Mouse (Mus musculus) heart, embryonic 12.5 days (tissue): ENCODE data around the gene Elavl1. TPM values are rescaled to one million over a fixed set of nuclear protein-coding genes. Genes with fewer than 3 reads are reported as not detected.

Source experiments
- ATAC-seq: fragments of 200-750 bp; cut with Nextera tagmentation; 2 replicates; pipeline ENCODE4 v1.8.0; 2017; ENCODE audit warnings: moderate TSS enrichment, moderate library complexity; ENCODE audit not compliant: insufficient number of reproducible peaks, low FRiP score
- H3K27ac ChIP-seq: fragments of 300-500 bp; sonication (generic); 2 replicates; pipeline ENCODE4 v1.5.1; 2016; ENCODE audit warnings: mild to moderate bottlenecking, moderate library complexity; ENCODE audit not compliant: poor library complexity, severe bottlenecking
- H3K27me3 ChIP-seq: fragments of 300-500 bp; sonication (generic); replicated peaks from 2 replicates; pipeline ENCODE4 v1.6.1; 2016; ENCODE audit warnings: mild to moderate bottlenecking, moderate library complexity
- H3K36me3 ChIP-seq: fragments of 300-500 bp; sonication (generic); 2 replicates; pipeline ENCODE4 v1.6.1; 2016; ENCODE audit warnings: mild to moderate bottlenecking, moderate library complexity
- H3K4me1 ChIP-seq: fragments of 300-500 bp; sonication (generic); replicated peaks from 2 replicates; pipeline ENCODE4 v1.6.1; 2016; ENCODE audit warnings: mild to moderate bottlenecking
- H3K4me2 ChIP-seq: fragments of 300-500 bp; sonication (generic); 2 replicates; pipeline ENCODE4 v1.6.1; 2016; ENCODE audit warnings: mild to moderate bottlenecking, moderate library complexity
- H3K4me3 ChIP-seq: fragments of 300-500 bp; sonication (generic); 2 replicates; pipeline ENCODE4 v1.5.1; 2016; ENCODE audit warnings: mild to moderate bottlenecking
- H3K9ac ChIP-seq: fragments of 300-500 bp; sonication (generic); 2 replicates; pipeline ENCODE4 v1.6.1; 2016; ENCODE audit warnings: mild to moderate bottlenecking, moderate library complexity
- H3K9me3 ChIP-seq: fragments of 300-500 bp; sonication (generic); replicated peaks from 2 replicates; pipeline ENCODE4 v1.6.1; 2016; ENCODE audit warnings: mild to moderate bottlenecking, moderate library complexity
- WGBS: fragments of 180-500 bp; shearing (Covaris S2); methylation state at CpG from one replicate; pipeline ENCODE4 v1.1.7; 2016; 5-methylcytosine and 5-hydroxymethylcytosine counted together
- polyA plus RNA-seq: library from polyadenylated mRNA; unstranded; fragments of >200 nt; fragmentation: Nextera tagmentation; extraction: Ambion mirVana; gene quantifications from 2 replicates; pipeline ENCODE4 v1.2.1, GENCODE M21; 2016

Elavl1 gene
- polyA plus RNA-seq = 211 and 217 TPM in 2 replicates

GRCm38 (mm10) chr8:4324983-4325750 lies at the start of gene Elavl1, which contains the start of gene Ccl25:
Elavl1 (minus strand) TSS chr8:4325413.
Ccl25 (plus strand) TSS chr8:4325210.
- peak; percentile 99 for ATAC-seq
- under 1% methylated on average over 69 of the region's 78 CpGs for WGBS
- peaks cover 41% of the 10 kb centered on the region for H3K4me1 ChIP-seq
- peak within 1 kb of the TSS; percentile 84 for H3K4me3 ChIP-seq
- no peaks in the 10 kb centered on the region for H3K27me3 ChIP-seq
- H3K4me2 ChIP-seq = peak within 1 kb of the TSS; percentile 91
- peaks cover 48% of the 10 kb centered on the region for H3K36me3 ChIP-seq
- peak within 1 kb of the TSS; percentile 97 for H3K9ac ChIP-seq
- no peaks in the 10 kb centered on the region for H3K9me3 ChIP-seq
- H3K27ac ChIP-seq = peak within 1 kb of the TSS; percentile 87

DNA sequence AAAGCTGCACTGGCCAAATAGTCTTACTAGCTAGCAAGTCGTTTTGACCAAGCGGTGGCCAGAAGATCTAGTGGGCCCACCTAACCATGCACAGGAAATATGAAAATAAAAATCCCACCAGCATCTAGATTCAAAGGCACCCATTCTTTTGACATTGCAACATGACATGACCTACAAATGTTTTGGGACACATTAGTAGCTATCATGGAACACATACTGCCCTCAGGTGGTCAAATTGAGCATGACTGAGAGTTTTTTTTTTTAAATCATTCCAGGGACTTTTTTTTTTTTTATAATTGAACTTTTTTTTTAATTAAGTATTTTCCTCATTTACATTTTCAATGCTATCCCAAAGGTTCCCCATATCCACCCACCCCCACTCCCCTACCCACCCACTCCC lies 47.4 kb upstream of the Elavl1 start:
- no peak overlapping the region for H3K27ac ChIP-seq
- H3K27me3 ChIP-seq = no peaks in the 10 kb centered on the region
- no peak for ATAC-seq
- no peaks in the 10 kb centered on the region for H3K36me3 ChIP-seq
- 58% methylated on average over 2 of the region's 2 CpGs for WGBS
- H3K9me3 ChIP-seq = no peaks in the 10 kb centered on the region
- H3K9ac ChIP-seq = no peak overlapping the region
- H3K4me3 ChIP-seq = no peak overlapping the region
- H3K4me2 ChIP-seq = no peak overlapping the region
- no peaks in the 10 kb centered on the region for H3K4me1 ChIP-seq

- 23% methylated on average over 2 of the region's 2 CpGs for WGBS
- ATAC-seq = peak; percentile 25; the same call in 1 of the 2 replicates
- Histone ChIP-seq H3K9me3 (no peaks in the 10 kb centered on the region; the same call in 1 of the 2 replicates), H3K36me3 (no peaks in the 10 kb centered on the region), H3K4me3 (no peak overlapping the region), H3K27ac (peak overlapping the region; percentile 63; the same call in 1 of the 2 replicates), H3K4me1 (no peaks in the 10 kb centered on the region), H3K9ac (no peak overlapping the region), H3K4me2 (no peak overlapping the region), H3K27me3 (no peaks in the 10 kb centered on the region)
Measured at GRCm38 (mm10) chr8:4370078-4370477, 44.9 kb upstream of the Elavl1 start.

- Histone ChIP-seq H3K4me3 (no peak overlapping the region), H3K27me3 (no peaks in the 10 kb centered on the region), H3K27ac (no peak overlapping the region), H3K9ac (no peak overlapping the region), H3K4me1 (no peaks in the 10 kb centered on the region), H3K4me2 (no peak overlapping the region), H3K36me3 (no peaks in the 10 kb centered on the region), H3K9me3 (no peaks in the 10 kb centered on the region; the same call in 1 of the 2 replicates)
- ATAC-seq = no peak
- WGBS = 83% methylated on average over 4 of the region's 4 CpGs
Measured at GRCm38 (mm10) chr8:4368470-4368869, 43.3 kb upstream of the Elavl1 start.

DNA sequence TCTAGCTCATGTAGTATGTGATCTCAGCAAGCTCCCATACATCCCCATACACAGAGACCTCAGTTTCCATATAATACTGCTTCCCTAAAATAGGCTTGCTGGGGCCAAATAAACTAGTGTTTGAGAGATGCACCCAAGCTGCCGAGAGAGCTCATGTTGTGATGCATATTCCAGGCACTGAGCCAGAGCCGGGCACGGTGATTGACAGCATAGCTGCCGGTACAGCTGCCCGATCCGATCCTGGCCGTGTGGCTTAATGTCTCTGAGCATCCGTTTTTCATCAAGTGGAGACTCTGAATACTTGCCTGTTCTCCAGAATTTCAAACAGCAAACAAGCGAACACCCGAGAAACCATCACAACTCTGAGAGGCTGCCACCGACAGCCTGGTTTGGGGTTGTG lies 42.6 kb upstream of the Elavl1 start:
- Histone ChIP-seq H3K36me3 (no peaks in the 10 kb centered on the region), H3K4me3 (no peak overlapping the region), H3K9ac (no peak overlapping the region), H3K9me3 (no peaks in the 10 kb centered on the region; the same call in 1 of the 2 replicates), H3K27ac (no peak overlapping the region), H3K4me2 (no peak overlapping the region), H3K4me1 (no peaks in the 10 kb centered on the region), H3K27me3 (no peaks in the 10 kb centered on the region)
- WGBS = 73% methylated on average over 11 of the region's 11 CpGs
- no peak for ATAC-seq

GRCm38 (mm10) chr8:4366189-4366588 lies 41.0 kb upstream of the Elavl1 start:
- no peaks in the 10 kb centered on the region for H3K4me1 ChIP-seq
- no peak overlapping the region for H3K9ac ChIP-seq
- H3K27me3 ChIP-seq = no peaks in the 10 kb centered on the region
- 91% methylated on average over 3 of the region's 3 CpGs for WGBS
- H3K4me2 ChIP-seq = no peak overlapping the region
- no peak overlapping the region for H3K27ac ChIP-seq
- no peak for ATAC-seq
- no peaks in the 10 kb centered on the region; the same call in 1 of the 2 replicates for H3K9me3 ChIP-seq
- H3K36me3 ChIP-seq = no peaks in the 10 kb centered on the region
- H3K4me3 ChIP-seq = no peak overlapping the region

GRCm38 (mm10) chr8:4360922-4361321 lies 35.7 kb upstream of the Elavl1 start:
- 71% methylated on average over 2 of the region's 2 CpGs for WGBS
- no peak for ATAC-seq

GRCm38 (mm10) chr8:4359362-4359761 lies 34.1 kb upstream of the Elavl1 start:
- H3K4me1 ChIP-seq = no peaks in the 10 kb centered on the region
- 66% methylated on average over 3 of the region's 3 CpGs for WGBS
- no peaks in the 10 kb centered on the region for H3K9me3 ChIP-seq
- no peak overlapping the region for H3K27ac ChIP-seq
- H3K27me3 ChIP-seq = no peaks in the 10 kb centered on the region
- H3K4me3 ChIP-seq = no peak overlapping the region
- no peaks in the 10 kb centered on the region for H3K36me3 ChIP-seq
- no peak for ATAC-seq
- H3K4me2 ChIP-seq = no peak overlapping the region
- H3K9ac ChIP-seq = no peak overlapping the region

More at GRCm38 (mm10) chr8:4360922-4361321, 35.7 kb upstream of the Elavl1 start:
- Histone ChIP-seq H3K36me3 (no peaks in the 10 kb centered on the region), H3K27ac (no peak overlapping the region), H3K27me3 (no peaks in the 10 kb centered on the region), H3K9ac (no peak overlapping the region), H3K4me2 (no peak overlapping the region), H3K4me1 (no peaks in the 10 kb centered on the region), H3K9me3 (no peaks in the 10 kb centered on the region), H3K4me3 (no peak overlapping the region)

GRCm38 (mm10) chr8:4355455-4355854 lies 30.2 kb upstream of the Elavl1 start:
- Histone ChIP-seq H3K9ac (no peak overlapping the region), H3K27ac (no peak overlapping the region), H3K4me3 (no peak overlapping the region), H3K4me1 (peaks cover 4% of the 10 kb centered on the region; the same call in 1 of the 2 replicates), H3K36me3 (no peaks in the 10 kb centered on the region), H3K4me2 (no peak overlapping the region), H3K9me3 (no peaks in the 10 kb centered on the region), H3K27me3 (no peaks in the 10 kb centered on the region)
- ATAC-seq = no peak
- 90% methylated on average over 10 of the region's 10 CpGs for WGBS

DNA sequence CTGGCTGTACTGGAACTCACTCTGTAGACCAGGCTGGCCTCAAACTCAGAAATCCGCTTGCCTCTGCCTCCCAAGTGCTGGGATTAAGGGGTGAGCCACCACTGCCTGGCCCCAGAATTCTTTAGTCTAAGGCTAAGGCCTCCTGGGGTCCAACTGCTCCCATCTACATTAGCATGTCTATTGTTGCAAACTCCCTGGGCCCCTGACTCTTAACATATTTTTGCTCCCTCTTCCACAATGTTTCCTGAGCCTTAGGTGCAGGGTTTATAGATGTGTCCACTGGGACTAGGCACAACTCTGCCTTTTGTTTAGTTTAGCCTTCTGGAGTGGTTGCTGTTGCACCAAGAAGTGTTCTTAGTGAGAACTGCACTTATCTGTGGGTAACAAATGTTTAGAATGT lies 29.3 kb upstream of the Elavl1 start:
- H3K27ac ChIP-seq = no peak overlapping the region
- H3K4me3 ChIP-seq = no peak overlapping the region
- H3K36me3 ChIP-seq = no peaks in the 10 kb centered on the region
- H3K27me3 ChIP-seq = no peaks in the 10 kb centered on the region
- H3K4me1 ChIP-seq = peaks cover 4% of the 10 kb centered on the region; the same call in 1 of the 2 replicates
- no peak for ATAC-seq
- no peak overlapping the region for H3K4me2 ChIP-seq
- H3K9me3 ChIP-seq = no peaks in the 10 kb centered on the region
- WGBS = 68% methylated on average over 1 of the region's 1 CpGs
- H3K9ac ChIP-seq = no peak overlapping the region

DNA sequence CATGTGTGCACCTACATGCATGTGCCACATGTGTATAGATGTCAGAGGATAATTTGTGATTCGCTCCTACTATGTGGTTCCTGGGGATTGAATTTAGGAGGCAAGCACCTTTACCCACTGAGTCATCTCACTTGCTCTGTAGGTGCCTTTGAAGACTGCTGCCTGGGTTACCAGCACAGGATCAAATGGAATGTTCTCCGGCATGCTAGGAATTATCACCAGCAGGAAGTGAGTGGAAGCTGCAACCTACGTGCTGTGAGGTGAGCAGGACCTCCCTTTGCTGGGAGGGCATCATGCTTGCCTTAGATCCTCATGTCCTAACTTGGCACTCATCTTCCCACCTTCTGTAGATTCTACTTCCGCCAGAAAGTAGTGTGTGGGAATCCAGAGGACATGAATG lies 28.5 kb upstream of the Elavl1 start:
- Histone ChIP-seq H3K27ac (no peak overlapping the region), H3K4me2 (no peak overlapping the region), H3K4me3 (no peak overlapping the region), H3K36me3 (no peaks in the 10 kb centered on the region), H3K9me3 (no peaks in the 10 kb centered on the region), H3K4me1 (peaks cover 4% of the 10 kb centered on the region; the same call in 1 of the 2 replicates), H3K9ac (no peak overlapping the region), H3K27me3 (no peaks in the 10 kb centered on the region)
- WGBS = 63% methylated on average over 4 of the region's 4 CpGs
- ATAC-seq = no peak
